Mouse (Mus musculus): ENCODE data around the gene 1700057G04Rik. TPM values are rescaled to one million over a fixed set of nuclear protein-coding genes. Genes with fewer than 3 reads are reported as not detected.

1700057G04Rik gene
- total RNA-seq, 4 experiments from 2014 or later = not detected

GRCm38 (mm10) chr9:92385831-92386230, 76.7 kb downstream of the 1700057G04Rik start:
- no peak for DNase-seq (ENCODE audit: low spot score in 2 of 2)

GRCm38 (mm10) chr9:92386871-92387270, 77.7 kb downstream of the 1700057G04Rik start:
- DNase-seq (ENCODE audit: low spot score in 2 of 2) = no peak

GRCm38 (mm10) chr9:92387404-92387803, 78.2 kb downstream of the 1700057G04Rik start:
- no peak for DNase-seq (ENCODE audit: low spot score in 2 of 2)

GRCm38 (mm10) chr9:92402628-92403027, 93.5 kb downstream of the 1700057G04Rik start:
- no peak for DNase-seq (ENCODE audit: low spot score in 2 of 2)

Small RNAs within 50 kb of the gene (microRNA-seq; reads per million reads assigned to microRNA genes)
- gene Mir6386 = not detected

Other genes starting within 250 kb of the 1700057G04Rik start
- gene Plscr5, start 116.4 kb upstream of the 1700057G04Rik start, total RNA-seq (2022) = not detected
- gene Plscr1, start 59.6 kb upstream of the 1700057G04Rik start, total RNA-seq (2022) = 1 to 10 TPM in 1 of 4 experiments, under 1 TPM in 3; 0.56 to 1.1 (median 0.81) TPM
- gene Plscr2, start 33.8 kb upstream of the 1700057G04Rik start, total RNA-seq (2022) = 1 to 10 TPM in 3 of 4 experiments, under 1 TPM in 1; 0.97 to 1.7 (median 1.4) TPM
- gene Plscr4, start 148.0 kb downstream of the 1700057G04Rik start, total RNA-seq (2022) = 1 to 10 TPM; 1.9 to 3.2 (median 2.7) TPM
- 1 to 10 TPM; 1.2 to 3.1 (median 1.7) TPM for gene Plod2, start 232.8 kb downstream of the 1700057G04Rik start, total RNA-seq (2022)